Mouse (Mus musculus) naive thymus-derived CD4-positive, alpha-beta T cell, adult 2 months (primary cell): ENCODE data around the gene Epb41l4b.

Source experiments
- DNase-seq: peaks from one replicate; pipeline ENCODE4 v3.0.0-alpha.2; 2011; ENCODE audit warnings: low read depth

Gene Epb41l4b

GRCm38 (mm10) chr4:56942567-56942966, 200.7 kb downstream of the Epb41l4b start:
- DNase-seq: no peak
